Mouse (Mus musculus) forebrain, postnatal 0 days (tissue): ENCODE results near the gene Ctnnbl1. TPM values are rescaled to one million over a fixed set of nuclear protein-coding genes. Genes with fewer than 3 reads are reported as not detected.
A peak's percentile ranks its signal among the peaks of the same experiment; 100 is the strongest.

Experiments used
- ATAC-seq: fragments of 200-750 bp; cut with Nextera tagmentation; 2 replicates; pipeline ENCODE4 v1.8.0; 2017; ENCODE audit warnings: mild to moderate bottlenecking, moderate library complexity
- DNase-seq: peaks from one replicate; pipeline ENCODE4 v3.0.0-alpha.2; 2015
- H3K27ac ChIP-seq: fragments of 300-500 bp; sonication (generic); 2 replicates; pipeline ENCODE4 v1.5.1; 2014; ENCODE audit warnings: low read depth, mild to moderate bottlenecking, antibody characterized with exemption, low read length, moderate library complexity, mixed read lengths
- H3K27me3 ChIP-seq: fragments of 300-500 bp; sonication (generic); 2 replicates; pipeline ENCODE4 v1.6.1; 2014; ENCODE audit warnings: mild to moderate bottlenecking, low read length, mixed read lengths; ENCODE audit not compliant: insufficient read depth
- H3K36me3 ChIP-seq: fragments of 300-500 bp; sonication (generic); 2 replicates; pipeline ENCODE4 v1.6.1; 2014; ENCODE audit warnings: mild to moderate bottlenecking, moderate library complexity; ENCODE audit not compliant: insufficient read depth
- H3K4me1 ChIP-seq: fragments of 300-500 bp; sonication (generic); 2 replicates; pipeline ENCODE4 v1.6.1; 2014; ENCODE audit warnings: antibody characterized with exemption; ENCODE audit not compliant: insufficient read depth
- H3K4me2 ChIP-seq: fragments of 300-500 bp; sonication (generic); 2 replicates; pipeline ENCODE4 v1.6.1; 2014; ENCODE audit warnings: low read depth, mild to moderate bottlenecking, moderate library complexity
- H3K4me3 ChIP-seq: fragments of 300-500 bp; sonication (generic); 2 replicates; pipeline ENCODE4 v1.5.1; 2014; ENCODE audit warnings: low read depth, low read length, mixed read lengths
- H3K9ac ChIP-seq: fragments of 300-500 bp; sonication (generic); 2 replicates; pipeline ENCODE4 v1.6.1; 2014; ENCODE audit warnings: mild to moderate bottlenecking
- H3K9me3 ChIP-seq: fragments of 300-500 bp; sonication (generic); 2 replicates; pipeline ENCODE4 v1.6.1; 2016; ENCODE audit warnings: low read length
- CTCF ChIP-seq: sonication (generic); IDR thresholded peaks from 2 replicates; pipeline ENCODE4 v1.5.1; 2016; ENCODE audit warnings: antibody characterized with exemption, control low read depth, low read depth
- WGBS: fragments of 180-500 bp; shearing (Covaris S2); extraction: QIAGEN DNeasy Blood & Tissue Kit; methylation state at CpG from one replicate; pipeline ENCODE4 v1.1.7; 2014; 5-methylcytosine and 5-hydroxymethylcytosine counted together
- polyA plus RNA-seq: library from polyadenylated mRNA; unstranded; fragments of >200 nt; fragmentation: Nextera tagmentation; extraction: Ambion mirVana; gene quantifications from 2 replicates; pipeline ENCODE4 v1.2.1, GENCODE M21; 2015
- total RNA-seq: library from RNA; depleted of rRNA; stranded (reverse); fragments of >200 nt; gene quantifications from 2 replicates; pipeline ENCODE4 v1.2.3, GENCODE M21; 2014

Gene Ctnnbl1
- total and polyA plus RNA-seq, 2 experiments from 2014 or later: 43.8 to 48.2 TPM

DNA sequence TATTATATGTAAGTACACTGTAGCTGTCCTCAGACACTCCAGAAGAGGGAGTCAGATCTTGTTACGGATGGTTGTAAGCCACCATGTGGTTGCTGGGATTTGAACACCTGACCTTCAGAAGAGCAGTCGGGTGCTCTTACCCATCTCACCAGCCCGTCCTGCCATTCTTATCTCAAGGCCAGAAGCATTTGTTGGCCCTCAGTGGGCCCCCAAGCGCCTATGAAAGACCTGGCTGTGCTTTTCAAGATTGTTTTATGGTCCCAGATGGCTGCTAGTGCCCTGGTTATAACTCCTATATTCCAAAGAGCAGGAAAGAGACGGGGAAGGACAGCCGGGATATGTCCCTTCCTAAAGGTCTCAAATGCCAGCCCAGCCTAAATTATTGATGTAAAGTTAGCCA, 118.6 kb downstream of the Ctnnbl1 start:
- Histone ChIP-seq H3K9me3 (no peaks in the 10 kb centered on the region), H3K9ac (no peak overlapping the region), H3K36me3 (no peaks in the 10 kb centered on the region), H3K4me3 (no peak overlapping the region), H3K4me1 (peaks cover 18% of the 10 kb centered on the region), H3K27me3 (no peaks in the 10 kb centered on the region), H3K27ac (no peak overlapping the region), H3K4me2 (no peak overlapping the region)
- no peak for TF ChIP-seq CTCF
- 90% methylated on average over 6 of the region's 6 CpGs for WGBS
- no peak for ATAC-seq
- no peak for DNase-seq

DNA sequence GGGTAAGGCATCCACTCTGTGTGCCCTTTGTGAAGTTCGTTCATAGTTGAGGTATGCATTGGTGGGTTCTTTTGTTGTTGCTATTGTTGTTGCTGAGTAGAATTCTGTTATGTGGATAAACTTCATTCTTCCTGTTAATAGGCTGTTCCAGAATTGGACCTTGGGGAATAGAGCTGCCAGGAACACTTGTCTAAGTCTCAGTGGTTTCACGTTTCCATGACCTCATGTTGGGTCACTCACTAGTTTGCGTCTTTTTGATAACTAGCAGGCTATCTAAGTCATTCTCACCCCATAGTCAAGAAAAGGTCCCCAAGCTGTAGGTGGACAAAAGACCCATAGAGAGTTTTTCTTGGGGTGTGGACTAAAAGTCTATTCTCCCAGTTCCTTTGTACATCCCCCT, 120.3 kb downstream of the Ctnnbl1 start:
- Histone ChIP-seq H3K27me3 (no peaks in the 10 kb centered on the region), H3K4me1 (peaks cover 27% of the 10 kb centered on the region), H3K36me3 (no peaks in the 10 kb centered on the region), H3K4me2 (no peak overlapping the region), H3K4me3 (no peak overlapping the region), H3K9me3 (no peaks in the 10 kb centered on the region), H3K9ac (no peak overlapping the region), H3K27ac (no peak overlapping the region)
- DNase-seq: no peak
- no peak for ATAC-seq
- no peak for TF ChIP-seq CTCF
- WGBS: 65% methylated on average over 3 of the region's 3 CpGs

DNA sequence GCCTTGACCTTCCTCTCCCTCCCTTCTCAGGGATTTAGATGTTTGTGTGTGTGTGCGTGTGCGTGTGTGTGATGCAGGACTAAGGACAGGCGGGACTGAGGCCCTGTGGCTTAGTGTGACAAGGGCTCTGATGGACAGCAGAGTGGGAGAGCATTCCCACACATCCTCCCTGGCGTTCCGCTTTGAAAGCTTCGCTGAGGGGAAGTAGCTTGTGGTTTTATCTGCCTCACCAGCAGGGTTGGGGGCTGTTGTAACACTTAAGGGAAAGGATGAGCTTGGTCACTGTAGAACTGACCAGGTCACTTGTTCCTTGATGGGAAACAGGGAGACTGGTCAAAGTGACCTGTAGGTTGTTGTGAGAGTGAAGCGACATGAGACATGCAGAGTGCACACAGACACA, 121.1 kb downstream of the Ctnnbl1 start:
- Histone ChIP-seq H3K27me3 (no peaks in the 10 kb centered on the region), H3K9me3 (no peaks in the 10 kb centered on the region), H3K4me2 (no peak overlapping the region), H3K4me3 (no peak overlapping the region), H3K9ac (no peak overlapping the region), H3K36me3 (no peaks in the 10 kb centered on the region), H3K4me1 (peaks cover 27% of the 10 kb centered on the region), H3K27ac (peak overlapping the region; percentile 68; the same call in 1 of the 2 replicates)
- ATAC-seq (no peak), DNase-seq (no peak)
- TF ChIP-seq CTCF: peak; percentile 14; the same call in 1 of the 2 replicates
- WGBS: 77% methylated on average over 7 of the region's 7 CpGs

DNA sequence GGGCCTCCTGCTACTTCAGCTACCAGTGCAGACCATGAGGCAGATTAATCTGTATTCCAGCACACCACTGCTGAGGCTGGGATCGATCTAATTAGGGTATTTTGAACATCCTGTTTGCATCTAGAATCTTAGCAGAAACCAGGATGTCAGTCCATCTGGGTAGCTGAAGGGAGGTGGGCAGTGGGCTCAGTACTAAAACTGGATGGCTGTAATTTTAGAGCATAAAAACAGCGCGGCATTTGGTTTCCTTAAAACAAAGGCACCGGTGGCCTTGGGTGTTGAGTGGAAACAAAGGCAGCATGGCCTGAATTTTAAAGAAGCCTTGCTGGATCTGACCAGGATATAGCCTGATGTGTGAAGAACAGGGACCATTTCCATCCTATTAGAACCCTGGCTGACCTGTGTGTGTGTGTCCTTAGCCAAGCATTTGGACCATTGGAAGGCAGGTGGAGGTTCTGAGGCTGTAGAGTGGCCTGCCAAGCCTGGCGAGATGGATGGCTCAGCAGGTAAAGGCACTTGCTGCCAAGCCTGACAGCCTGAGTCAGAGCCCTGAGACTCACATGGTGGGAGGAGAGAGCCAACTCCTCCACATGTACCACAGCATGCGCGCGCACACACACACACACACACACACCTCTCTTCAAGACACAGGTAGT, 122.0 kb downstream of the Ctnnbl1 start:
- peak; percentile 50 for ATAC-seq
- 51% methylated on average over 8 of the region's 8 CpGs for WGBS
- H3K36me3 ChIP-seq: no peaks in the 10 kb centered on the region
- peak; percentile 56 for DNase-seq
- no peak for TF ChIP-seq CTCF
- no peak overlapping the region for H3K9ac ChIP-seq
- H3K4me3 ChIP-seq: no peak overlapping the region
- no peaks in the 10 kb centered on the region for H3K9me3 ChIP-seq
- peaks cover 27% of the 10 kb centered on the region for H3K4me1 ChIP-seq
- peak overlapping the region; percentile 68 for H3K27ac ChIP-seq
- H3K4me2 ChIP-seq: no peak overlapping the region
- H3K27me3 ChIP-seq: no peaks in the 10 kb centered on the region

DNA sequence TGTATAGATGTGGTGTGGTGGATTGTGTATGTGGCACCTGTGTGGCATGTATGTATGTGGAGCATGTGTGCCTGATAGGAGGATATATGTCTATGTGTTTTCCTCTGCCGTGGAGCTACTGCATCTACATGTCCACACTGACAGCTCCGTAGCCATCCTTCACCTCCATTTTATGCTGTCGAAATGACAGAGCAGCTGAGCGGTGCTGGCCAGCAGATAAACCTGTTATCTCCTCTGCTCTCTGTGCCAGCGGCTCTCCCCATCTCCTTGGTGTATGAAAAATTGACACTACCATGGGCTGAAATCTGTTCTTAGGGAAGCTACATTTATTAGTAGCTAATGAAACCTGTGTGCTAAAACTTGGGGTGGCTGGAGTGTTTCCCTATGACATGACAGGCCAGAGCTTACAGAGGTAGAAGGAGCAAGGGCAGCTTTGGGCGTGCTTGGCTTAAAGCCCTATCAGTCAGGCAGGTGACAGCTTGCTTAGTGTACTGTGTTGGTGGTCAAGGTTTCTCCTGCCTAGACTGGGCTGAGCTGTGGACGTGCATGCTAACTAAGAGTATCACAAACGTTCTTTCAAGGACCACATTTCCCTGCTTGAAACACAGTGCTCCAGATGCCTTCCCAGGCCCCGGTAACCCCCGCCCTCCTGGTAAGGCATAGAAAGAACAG, 124.2 kb downstream of the Ctnnbl1 start:
- 66% methylated on average over 10 of the region's 10 CpGs for WGBS
- Histone ChIP-seq H3K27ac (no peak overlapping the region), H3K4me2 (no peak overlapping the region), H3K4me1 (peaks cover 27% of the 10 kb centered on the region), H3K9me3 (no peaks in the 10 kb centered on the region), H3K9ac (no peak overlapping the region), H3K4me3 (no peak overlapping the region), H3K27me3 (no peaks in the 10 kb centered on the region), H3K36me3 (no peaks in the 10 kb centered on the region)
- ATAC-seq: peak; percentile 28; the same call in 1 of the 2 replicates
- TF ChIP-seq CTCF: no peak
- DNase-seq: no peak

DNA sequence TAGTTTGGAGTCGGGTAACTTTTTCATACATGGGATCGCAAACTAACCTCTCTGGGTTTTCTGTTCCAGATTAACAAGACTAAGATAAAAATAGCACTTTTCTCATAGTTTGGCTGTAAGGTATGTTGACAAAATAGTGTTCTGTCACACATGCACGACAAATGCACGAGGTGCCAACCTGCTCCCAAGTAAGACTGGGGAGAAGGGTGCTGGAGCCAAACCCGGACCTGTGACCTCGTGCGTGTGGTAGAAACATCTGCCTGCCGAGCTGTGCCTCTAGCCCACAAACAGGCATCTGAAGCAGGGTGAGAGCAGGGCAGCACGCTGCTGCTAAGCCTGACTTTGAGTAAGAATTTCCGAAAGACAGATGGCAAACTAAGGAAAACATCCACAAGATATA, 125.1 kb downstream of the Ctnnbl1 start:
- H3K4me3 ChIP-seq: no peak overlapping the region
- no peaks in the 10 kb centered on the region for H3K36me3 ChIP-seq
- no peak overlapping the region for H3K4me2 ChIP-seq
- H3K27ac ChIP-seq: no peak overlapping the region
- H3K9me3 ChIP-seq: no peaks in the 10 kb centered on the region
- no peak for ATAC-seq
- peaks cover 27% of the 10 kb centered on the region for H3K4me1 ChIP-seq
- H3K9ac ChIP-seq: no peak overlapping the region
- no peak for TF ChIP-seq CTCF
- H3K27me3 ChIP-seq: no peaks in the 10 kb centered on the region
- WGBS: 64% methylated on average over 10 of the region's 10 CpGs
- no peak for DNase-seq

DNA sequence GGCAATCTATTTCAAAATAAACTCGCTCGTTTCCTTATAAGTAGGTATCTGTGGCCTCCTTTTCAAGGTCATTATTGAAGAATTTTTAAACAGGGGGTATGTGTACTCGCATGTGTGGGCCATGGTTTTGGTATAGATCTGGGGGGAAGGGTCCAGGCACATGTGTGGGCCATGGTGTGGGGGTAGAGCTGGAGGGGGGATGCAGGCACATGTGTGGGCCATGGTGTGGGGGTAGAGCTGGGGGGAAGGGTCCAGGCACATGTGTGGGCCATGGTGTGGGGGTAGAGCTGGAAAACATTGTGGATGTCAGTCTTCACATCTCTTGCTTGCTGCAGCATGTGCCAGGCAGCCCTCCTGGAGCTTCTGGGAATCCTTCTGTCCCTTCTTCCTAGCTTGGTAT, 129.9 kb downstream of the Ctnnbl1 start:
- TF ChIP-seq CTCF: no peak
- no peaks in the 10 kb centered on the region for H3K27me3 ChIP-seq
- H3K4me2 ChIP-seq: no peak overlapping the region
- ATAC-seq (no peak), DNase-seq (no peak)
- WGBS: 86% methylated on average over 3 of the region's 3 CpGs
- no peak overlapping the region for H3K4me3 ChIP-seq
- H3K27ac ChIP-seq: no peak overlapping the region
- no peak overlapping the region for H3K9ac ChIP-seq
- H3K9me3 ChIP-seq: no peaks in the 10 kb centered on the region
- H3K36me3 ChIP-seq: no peaks in the 10 kb centered on the region
- H3K4me1 ChIP-seq: no peaks in the 10 kb centered on the region
